Mouse (Mus musculus) embryonic facial prominence, embryonic 13.5 days (tissue): ENCODE data around the gene Scd2. TPM values are rescaled to one million over a fixed set of nuclear protein-coding genes. Genes with fewer than 3 reads are reported as not detected.
"Not testable (repeated sequence)": the region's sequence is repeated elsewhere in the genome, so short reads cannot be mapped to it uniquely, and the experiment has no call there.

ENCODE experiments used
- ATAC-seq: fragments of 200-750 bp; cut with Nextera tagmentation; 2 replicates; pipeline ENCODE4 v1.8.0; 2017; ENCODE audit warnings: low read depth; ENCODE audit not compliant: insufficient number of reproducible peaks, insufficient read depth, low FRiP score, low TSS enrichment
- H3K27ac ChIP-seq: fragments of 300-500 bp; sonication (generic); 2 replicates; pipeline ENCODE4 v1.5.1; 2015; ENCODE audit warnings: moderate library complexity, mild to moderate bottlenecking, inconsistent platforms
- H3K27me3 ChIP-seq: fragments of 300-500 bp; sonication (generic); 2 replicates; pipeline ENCODE4 v1.6.1; 2015; ENCODE audit warnings: mild to moderate bottlenecking, inconsistent platforms
- H3K36me3 ChIP-seq: fragments of 300-500 bp; sonication (generic); 2 replicates; pipeline ENCODE4 v1.6.1; 2015; ENCODE audit warnings: mild to moderate bottlenecking, inconsistent platforms
- H3K4me1 ChIP-seq: fragments of 300-500 bp; sonication (generic); 2 replicates; pipeline ENCODE4 v1.6.1; 2015; ENCODE audit warnings: inconsistent platforms
- H3K4me2 ChIP-seq: fragments of 300-500 bp; sonication (generic); 2 replicates; pipeline ENCODE4 v1.6.1; 2015; ENCODE audit warnings: moderate library complexity, mild to moderate bottlenecking, inconsistent platforms
- H3K4me3 ChIP-seq: fragments of 300-500 bp; sonication (generic); 2 replicates; pipeline ENCODE4 v1.5.1; 2015; ENCODE audit warnings: mild to moderate bottlenecking, inconsistent platforms
- H3K9ac ChIP-seq: fragments of 300-500 bp; sonication (generic); 2 replicates; pipeline ENCODE4 v1.6.1; 2015; ENCODE audit warnings: mild to moderate bottlenecking, inconsistent platforms
- H3K9me3 ChIP-seq: fragments of 300-500 bp; sonication (generic); 2 replicates; pipeline ENCODE4 v1.6.1; 2016; ENCODE audit warnings: inconsistent platforms
- WGBS: fragments of 180-500 bp; shearing (Covaris S2); methylation state at CpG from one replicate; pipeline ENCODE4 v1.1.7; 2015; ENCODE audit warnings: mixed read lengths; 5-methylcytosine and 5-hydroxymethylcytosine counted together
- polyA plus RNA-seq: library from polyadenylated mRNA; unstranded; fragments of >200 nt; fragmentation: Nextera tagmentation; extraction: Ambion mirVana; gene quantifications from 2 replicates; pipeline ENCODE4 v1.2.1, GENCODE M21; 2015

The Scd2 gene
- polyA plus RNA-seq, 1 experiment from 2014 or later, result 211 TPM

- H3K4me3 ChIP-seq, result no peak overlapping the region
- peaks cover 28% of the 10 kb centered on the region for H3K4me1 ChIP-seq
- no peak overlapping the region for H3K9ac ChIP-seq
- no peak for ATAC-seq
- no peaks in the 10 kb centered on the region for H3K9me3 ChIP-seq
- no peak overlapping the region for H3K4me2 ChIP-seq
- H3K36me3 ChIP-seq, result peaks cover 54% of the 10 kb centered on the region
- no peak overlapping the region for H3K27ac ChIP-seq
- 81% methylated on average over 6 of the region's 6 CpGs for WGBS
- H3K27me3 ChIP-seq, result no peaks in the 10 kb centered on the region
These were observed 14.5 kb downstream of the Scd2 start for GRCm38 (mm10) chr19:44307915-44308470.

GRCm38 (mm10) chr19:44308611-44309246, 15.3 kb downstream of the Scd2 start:
- Histone ChIP-seq H3K4me2 (no peak overlapping the region), H3K36me3 (peaks cover 47% of the 10 kb centered on the region), H3K4me3 (no peak overlapping the region), H3K9me3 (no peaks in the 10 kb centered on the region), H3K9ac (no peak overlapping the region), H3K4me1 (peaks cover 23% of the 10 kb centered on the region), H3K27ac (0 out of 2 replicates have a peak overlapping the region, but pooled peaks have one; percentile 1), H3K27me3 (no peaks in the 10 kb centered on the region)
- ATAC-seq, result no peak
- WGBS, result 81% methylated on average over 8 of the region's 8 CpGs

- no peak overlapping the region for H3K9ac ChIP-seq
- no peak for ATAC-seq
- WGBS, result 80% methylated on average over 12 of the region's 12 CpGs
- H3K27ac ChIP-seq, result no peak overlapping the region
- no peak overlapping the region for H3K4me2 ChIP-seq
- peaks cover 39% of the 10 kb centered on the region for H3K36me3 ChIP-seq
- no peaks in the 10 kb centered on the region for H3K9me3 ChIP-seq
- H3K27me3 ChIP-seq, result no peaks in the 10 kb centered on the region
- H3K4me3 ChIP-seq, result no peak overlapping the region
- H3K4me1 ChIP-seq, result peaks cover 23% of the 10 kb centered on the region
These were observed 16.1 kb downstream of the Scd2 start for GRCm38 (mm10) chr19:44309351-44310154.

- H3K4me1 ChIP-seq, result peaks cover 20% of the 10 kb centered on the region
- H3K36me3 ChIP-seq, result peaks cover 33% of the 10 kb centered on the region
- ATAC-seq, H3K4me2 ChIP-seq, H3K4me3 ChIP-seq, H3K27ac ChIP-seq, H3K9ac ChIP-seq, H3K27me3 ChIP-seq, H3K9me3 ChIP-seq: not testable (repeated sequence)
- WGBS, result 82% methylated on average over 1 of the region's 1 CpGs
These were observed 16.7 kb downstream of the Scd2 start for GRCm38 (mm10) chr19:44310155-44310575.

- Histone ChIP-seq H3K4me2 (no peak overlapping the region), H3K4me1 (peaks cover 15% of the 10 kb centered on the region), H3K27me3 (no peaks in the 10 kb centered on the region), H3K9ac (no peak overlapping the region), H3K4me3 (no peak overlapping the region), H3K9me3 (no peaks in the 10 kb centered on the region), H3K36me3 (peaks cover 26% of the 10 kb centered on the region), H3K27ac (no peak overlapping the region)
- WGBS, result 41% methylated on average over 5 of the region's 5 CpGs
- ATAC-seq, result no peak
These were observed 17.3 kb downstream of the Scd2 start for GRCm38 (mm10) chr19:44310814-44311213.

- Histone ChIP-seq H3K27ac (no peak overlapping the region), H3K27me3 (no peaks in the 10 kb centered on the region), H3K4me2 (no peak overlapping the region), H3K4me3 (no peak overlapping the region), H3K36me3 (peaks cover 20% of the 10 kb centered on the region), H3K9me3 (no peaks in the 10 kb centered on the region), H3K4me1 (peaks cover 15% of the 10 kb centered on the region), H3K9ac (no peak overlapping the region)
- no peak for ATAC-seq
- 62% methylated on average over 8 of the region's 8 CpGs for WGBS
These were observed 18.0 kb downstream of the Scd2 start for GRCm38 (mm10) chr19:44311306-44312006.

- no peaks in the 10 kb centered on the region for H3K27me3 ChIP-seq
- no peak overlapping the region for H3K4me2 ChIP-seq
- H3K9me3 ChIP-seq, result no peaks in the 10 kb centered on the region
- H3K4me3 ChIP-seq, result no peak overlapping the region
- H3K27ac ChIP-seq, result no peak overlapping the region; the same call in 1 of the 2 replicates
- WGBS, result 24% methylated on average over 4 of the region's 4 CpGs
- peaks cover 18% of the 10 kb centered on the region for H3K4me1 ChIP-seq
- no peak for ATAC-seq
- peaks cover 16% of the 10 kb centered on the region for H3K36me3 ChIP-seq
- H3K9ac ChIP-seq, result no peak overlapping the region
These were observed 18.5 kb downstream of the Scd2 start for GRCm38 (mm10) chr19:44312007-44312360.

GRCm38 (mm10) chr19:44313066-44313465, 19.6 kb downstream of the Scd2 start:
- ATAC-seq, result no peak
- Histone ChIP-seq H3K4me3 (no peak overlapping the region), H3K9ac (no peak overlapping the region), H3K27me3 (no peaks in the 10 kb centered on the region), H3K4me2 (no peak overlapping the region), H3K36me3 (peaks cover 5% of the 10 kb centered on the region; the same call in 1 of the 2 replicates), H3K9me3 (no peaks in the 10 kb centered on the region), H3K4me1 (peaks cover 18% of the 10 kb centered on the region), H3K27ac (no peak overlapping the region)
- WGBS, result 56% methylated on average over 3 of the region's 3 CpGs

- H3K4me3 ChIP-seq, result peak overlapping the region; percentile 53
- peaks cover 18% of the 10 kb centered on the region for H3K4me1 ChIP-seq
- WGBS, result under 1% methylated on average over 18 of the region's 18 CpGs
- no peaks in the 10 kb centered on the region for H3K27me3 ChIP-seq
- no peaks in the 10 kb centered on the region for H3K36me3 ChIP-seq
- ATAC-seq, result peak; percentile 89
- peak overlapping the region; percentile 85 for H3K27ac ChIP-seq
- peaks cover 4% of the 10 kb centered on the region for H3K9me3 ChIP-seq
- peak overlapping the region; percentile 75 for H3K4me2 ChIP-seq
- peak overlapping the region; percentile 70 for H3K9ac ChIP-seq
These were observed 20.9 kb downstream of the Scd2 start for GRCm38 (mm10) chr19:44314327-44314759.

- peak overlapping the region; percentile 70 for H3K9ac ChIP-seq
These were observed 21.5 kb downstream of the Scd2 start for GRCm38 (mm10) chr19:44314871-44315414.

GRCm38 (mm10) chr19:44316752-44317315, 23.4 kb downstream of the Scd2 start:
- Histone ChIP-seq H3K4me2 (no peak overlapping the region), H3K27me3 (no peaks in the 10 kb centered on the region), H3K9ac (no peak overlapping the region), H3K4me3 (no peak overlapping the region), H3K4me1 (peaks cover 11% of the 10 kb centered on the region), H3K9me3 (peaks cover 4% of the 10 kb centered on the region), H3K27ac (no peak overlapping the region), H3K36me3 (no peaks in the 10 kb centered on the region)
- ATAC-seq, result no peak
- WGBS, result 41% methylated on average over 5 of the region's 5 CpGs

More at GRCm38 (mm10) chr19:44314871-44315414, 21.5 kb downstream of the Scd2 start:
- peaks cover 18% of the 10 kb centered on the region for H3K4me1 ChIP-seq
- peak overlapping the region; percentile 85 for H3K27ac ChIP-seq
- ATAC-seq, result peak; percentile 26; the same call in 1 of the 2 replicates
- no peaks in the 10 kb centered on the region for H3K27me3 ChIP-seq
- peak overlapping the region; percentile 53 for H3K4me3 ChIP-seq
- 1% methylated on average over 11 of the region's 11 CpGs for WGBS
- H3K36me3 ChIP-seq, result no peaks in the 10 kb centered on the region
- peak overlapping the region; percentile 75 for H3K4me2 ChIP-seq
- H3K9me3 ChIP-seq, result peaks cover 4% of the 10 kb centered on the region
